Mouse (Mus musculus) intestine, postnatal 0 days (tissue): ENCODE results near the gene Elavl2. TPM values are rescaled to one million over a fixed set of nuclear protein-coding genes. Genes with fewer than 3 reads are reported as not detected.

Source experiments
- ATAC-seq: fragments of 200-750 bp; cut with Nextera tagmentation; 2 replicates; pipeline ENCODE4 v1.8.0; 2017; ENCODE audit warnings: mild to moderate bottlenecking, moderate TSS enrichment, moderate library complexity
- H3K27ac ChIP-seq: fragments of 300-500 bp; sonication (generic); 2 replicates; pipeline ENCODE4 v1.5.1; 2014; ENCODE audit warnings: mild to moderate bottlenecking, low read depth, low read length, moderate library complexity
- H3K27me3 ChIP-seq: fragments of 300-500 bp; sonication (generic); replicated peaks from 2 replicates; pipeline ENCODE4 v1.6.1; 2014; ENCODE audit warnings: low read length, mixed read lengths; ENCODE audit not compliant: control insufficient read depth, insufficient read depth
- H3K36me3 ChIP-seq: fragments of 300-500 bp; sonication (generic); 2 replicates; pipeline ENCODE4 v1.6.1; 2014; ENCODE audit warnings: mild to moderate bottlenecking, moderate library complexity; ENCODE audit not compliant: control insufficient read depth, insufficient read depth
- H3K4me1 ChIP-seq: fragments of 300-500 bp; sonication (generic); replicated peaks from 2 replicates; pipeline ENCODE4 v1.6.1; 2014; ENCODE audit warnings: antibody characterized with exemption, low read length, mixed read lengths; ENCODE audit not compliant: control insufficient read depth, insufficient read depth
- H3K4me2 ChIP-seq: fragments of 300-500 bp; sonication (generic); replicated peaks from 2 replicates; pipeline ENCODE4 v1.6.1; 2014; ENCODE audit warnings: low read depth, mild to moderate bottlenecking, moderate library complexity
- H3K4me3 ChIP-seq: fragments of 300-500 bp; sonication (generic); 2 replicates; pipeline ENCODE4 v1.5.1; 2014; ENCODE audit warnings: low read depth, low read length
- H3K9ac ChIP-seq: fragments of 300-500 bp; sonication (generic); 2 replicates; pipeline ENCODE4 v1.6.1; 2014; ENCODE audit warnings: mild to moderate bottlenecking, low read depth, low read length
- H3K9me3 ChIP-seq: fragments of 300-500 bp; sonication (generic); 2 replicates; pipeline ENCODE4 v1.6.1; 2016; ENCODE audit warnings: mixed run types; ENCODE audit not compliant: control insufficient read depth
- CTCF ChIP-seq: sonication (generic); IDR thresholded peaks from 2 replicates; pipeline ENCODE4 v1.5.1; 2016; ENCODE audit warnings: low read depth, mild to moderate bottlenecking, control low read depth, antibody characterized with exemption, moderate library complexity
- WGBS: fragments of 180-500 bp; shearing (Covaris S2); extraction: QIAGEN DNeasy Blood & Tissue Kit; methylation state at CpG from one replicate; pipeline ENCODE4 v1.1.7; 2014; 5-methylcytosine and 5-hydroxymethylcytosine counted together
- polyA plus RNA-seq: library from polyadenylated mRNA; unstranded; fragments of >200 nt; fragmentation: Nextera tagmentation; extraction: Ambion mirVana; gene quantifications from 2 replicates; pipeline ENCODE4 v1.2.1, GENCODE M21; 2015

Gene Elavl2
- polyA plus RNA-seq, 1 experiment from 2014 or later: 1.1 TPM

DNA sequence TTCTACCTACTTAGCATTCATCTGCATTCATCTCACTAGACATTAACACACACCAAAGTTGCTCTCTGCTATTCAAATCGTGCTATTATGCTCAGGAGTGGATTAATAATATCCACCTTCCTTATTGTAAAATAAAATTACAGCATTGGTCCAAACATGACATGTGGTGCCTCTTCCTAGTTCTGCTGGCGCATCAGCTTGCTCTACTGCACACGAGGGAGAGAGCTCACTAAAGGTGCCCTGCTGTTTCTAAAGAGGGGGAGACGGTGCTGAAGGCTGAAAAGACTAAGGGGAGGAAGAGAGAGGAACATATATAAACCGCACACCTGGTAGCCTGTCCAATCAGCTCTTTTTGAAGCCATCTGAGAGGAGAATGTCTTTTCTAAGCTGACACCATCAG is 38.1 kb downstream of the Elavl2 start:
- WGBS: 64% methylated on average over 5 of the region's 5 CpGs
- H3K4me1 ChIP-seq: no peaks in the 10 kb centered on the region
- H3K9me3 ChIP-seq: no peaks in the 10 kb centered on the region
- H3K27ac ChIP-seq: no peak overlapping the region
- ATAC-seq: no peak
- H3K4me3 ChIP-seq: no peak overlapping the region
- H3K27me3 ChIP-seq: no peaks in the 10 kb centered on the region
- H3K9ac ChIP-seq: no peak overlapping the region
- no peak for TF ChIP-seq CTCF
- no peak overlapping the region for H3K4me2 ChIP-seq
- H3K36me3 ChIP-seq: no peaks in the 10 kb centered on the region

DNA sequence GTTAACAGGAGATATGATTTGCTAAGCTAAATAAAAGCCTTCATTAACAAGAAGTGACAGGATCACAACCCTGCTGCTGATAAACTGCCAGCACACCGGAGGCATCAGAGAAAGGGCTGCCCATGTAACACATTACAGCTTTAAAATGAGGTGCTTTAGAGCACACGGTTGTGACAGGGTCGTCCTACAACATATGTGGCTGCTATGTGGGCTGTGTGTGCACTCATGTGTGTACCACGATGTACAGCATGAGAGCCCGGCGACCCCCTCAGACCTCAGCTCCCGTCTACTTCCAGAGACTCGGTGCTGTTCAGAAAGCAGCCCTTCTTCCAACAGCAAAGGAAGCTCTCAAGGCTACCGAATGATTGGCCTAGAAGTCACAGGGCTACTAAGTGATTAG is 47.4 kb downstream of the Elavl2 start:
- ATAC-seq: no peak
- no peak overlapping the region for H3K9ac ChIP-seq
- no peaks in the 10 kb centered on the region for H3K27me3 ChIP-seq
- H3K27ac ChIP-seq: no peak overlapping the region
- H3K9me3 ChIP-seq: no peaks in the 10 kb centered on the region
- no peak for TF ChIP-seq CTCF
- 77% methylated on average over 9 of the region's 9 CpGs for WGBS
- no peaks in the 10 kb centered on the region for H3K36me3 ChIP-seq
- no peaks in the 10 kb centered on the region for H3K4me1 ChIP-seq
- H3K4me3 ChIP-seq: no peak overlapping the region
- no peak overlapping the region for H3K4me2 ChIP-seq

DNA sequence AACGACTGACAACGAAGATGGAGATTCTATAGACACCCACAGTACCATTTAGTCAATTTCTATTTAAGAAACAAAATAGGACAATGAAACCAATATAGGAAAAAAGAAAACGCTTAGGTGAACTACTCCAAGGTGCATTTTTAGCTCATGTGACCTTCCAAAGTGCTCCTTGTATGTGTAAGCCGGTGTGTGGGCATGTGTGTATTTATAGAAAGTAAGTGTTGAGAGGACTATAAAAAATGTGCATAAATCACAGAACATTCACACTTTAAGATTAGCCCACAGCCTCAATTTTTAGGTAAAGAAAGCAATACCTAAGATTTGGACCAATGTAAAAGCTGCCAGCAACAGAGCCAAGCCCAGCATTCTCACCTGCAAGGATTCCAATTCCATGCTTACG is 51.0 kb downstream of the Elavl2 start:
- no peak overlapping the region for H3K4me3 ChIP-seq
- no peak overlapping the region for H3K9ac ChIP-seq
- TF ChIP-seq CTCF: no peak
- no peaks in the 10 kb centered on the region for H3K9me3 ChIP-seq
- no peak overlapping the region for H3K27ac ChIP-seq
- no peaks in the 10 kb centered on the region for H3K36me3 ChIP-seq
- 85% methylated on average over 5 of the region's 5 CpGs for WGBS
- no peaks in the 10 kb centered on the region for H3K27me3 ChIP-seq
- no peak for ATAC-seq
- H3K4me2 ChIP-seq: no peak overlapping the region
- no peaks in the 10 kb centered on the region for H3K4me1 ChIP-seq

DNA sequence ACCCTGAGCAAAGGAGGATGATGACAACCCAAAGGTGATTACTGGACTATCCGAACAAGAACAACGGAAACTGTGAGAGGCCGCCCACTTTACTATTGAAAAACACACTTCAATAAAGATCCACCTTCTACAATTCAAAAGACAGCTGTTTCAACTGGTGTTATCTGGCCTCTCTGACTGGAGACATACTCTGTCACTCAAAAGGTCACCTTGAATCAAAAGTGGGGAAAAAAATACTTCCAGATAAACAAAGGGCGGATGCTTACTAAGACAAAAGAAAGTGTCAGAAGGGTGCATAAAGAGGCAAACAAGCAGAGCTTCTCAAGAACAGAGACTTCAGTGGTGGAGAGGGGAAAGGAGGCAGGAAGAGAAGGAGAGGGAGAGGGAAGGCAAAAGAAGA is 66.4 kb downstream of the Elavl2 start:
- H3K9ac ChIP-seq: no peak overlapping the region
- H3K27ac ChIP-seq: no peak overlapping the region
- H3K4me1 ChIP-seq: no peaks in the 10 kb centered on the region
- ATAC-seq: no peak
- no peak for TF ChIP-seq CTCF
- no peak overlapping the region for H3K4me2 ChIP-seq
- WGBS: 88% methylated on average over 4 of the region's 4 CpGs
- H3K36me3 ChIP-seq: no peaks in the 10 kb centered on the region
- H3K4me3 ChIP-seq: no peak overlapping the region
- no peaks in the 10 kb centered on the region for H3K27me3 ChIP-seq
- no peaks in the 10 kb centered on the region for H3K9me3 ChIP-seq

DNA sequence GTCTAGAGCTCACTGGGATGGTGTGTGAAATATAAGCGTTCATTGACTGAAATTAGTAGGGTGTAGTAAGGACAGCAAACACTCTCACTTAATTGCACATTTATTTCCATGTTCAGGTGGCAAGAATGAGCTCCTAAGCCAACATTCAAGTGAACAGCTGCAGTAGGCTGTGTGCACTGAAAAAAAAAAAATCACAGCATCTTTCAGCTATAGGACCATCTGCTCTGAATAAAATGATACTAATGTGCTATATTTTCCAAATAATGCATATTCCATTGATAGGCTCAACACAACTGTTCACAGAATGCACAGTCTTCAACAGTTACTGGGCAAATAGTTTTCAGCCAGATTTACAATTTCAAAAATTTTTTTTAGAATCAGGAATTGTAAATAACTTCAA is 89.8 kb downstream of the Elavl2 start:
- TF ChIP-seq CTCF: no peak
- Histone ChIP-seq H3K27me3 (no peaks in the 10 kb centered on the region), H3K4me1 (no peaks in the 10 kb centered on the region), H3K9me3 (no peaks in the 10 kb centered on the region), H3K9ac (no peak overlapping the region), H3K4me2 (no peak overlapping the region), H3K4me3 (no peak overlapping the region), H3K27ac (no peak overlapping the region), H3K36me3 (no peaks in the 10 kb centered on the region)
- 88% methylated on average over 1 of the region's 1 CpGs for WGBS
- no peak for ATAC-seq

DNA sequence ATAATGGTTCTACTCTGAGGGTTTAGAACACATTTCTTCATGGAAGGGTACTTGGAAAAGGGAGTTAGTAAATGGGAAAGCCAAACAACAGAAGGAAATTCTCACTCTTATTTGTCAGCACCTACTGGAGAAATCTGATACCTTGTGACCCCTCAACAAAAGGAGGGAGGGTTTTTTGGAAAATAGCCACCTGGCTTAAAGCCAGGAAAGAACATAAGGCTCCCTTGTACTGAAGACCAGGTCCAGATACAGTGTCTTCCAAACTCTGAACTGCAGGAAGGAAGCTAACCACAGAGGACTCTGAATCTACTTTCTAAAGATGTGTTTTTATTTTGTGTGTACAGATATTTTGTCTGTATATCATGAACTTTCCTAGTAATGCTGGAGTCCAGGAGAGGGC is 102.9 kb downstream of the Elavl2 start:
- Histone ChIP-seq H3K36me3 (no peaks in the 10 kb centered on the region), H3K27ac (no peak overlapping the region), H3K9me3 (no peaks in the 10 kb centered on the region), H3K4me3 (no peak overlapping the region), H3K4me2 (no peak overlapping the region), H3K4me1 (no peaks in the 10 kb centered on the region), H3K9ac (no peak overlapping the region), H3K27me3 (no peaks in the 10 kb centered on the region)
- no peak for ATAC-seq
- no peak for TF ChIP-seq CTCF

DNA sequence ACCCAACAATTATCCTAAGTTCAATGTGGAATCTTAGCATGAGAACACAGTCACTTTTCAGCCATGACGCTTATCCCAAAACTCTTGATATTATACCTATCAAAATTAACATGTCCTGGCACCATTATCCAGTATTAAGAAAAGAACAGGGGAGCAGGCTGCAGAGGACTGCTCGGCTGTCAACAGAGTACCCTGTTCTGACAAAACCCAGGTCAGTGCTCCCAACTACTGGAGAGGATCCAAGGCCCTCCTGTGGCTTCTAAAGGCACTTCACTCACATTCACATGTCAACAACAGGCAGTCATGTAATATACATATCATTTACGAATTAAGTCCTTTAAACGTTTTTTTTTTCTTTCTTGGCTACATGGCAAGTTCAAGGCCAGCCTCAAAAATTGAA is 105.3 kb downstream of the Elavl2 start:
- H3K27ac ChIP-seq: no peak overlapping the region
- TF ChIP-seq CTCF: no peak
- H3K4me3 ChIP-seq: no peak overlapping the region
- H3K4me1 ChIP-seq: no peaks in the 10 kb centered on the region
- no peak overlapping the region for H3K9ac ChIP-seq
- H3K9me3 ChIP-seq: no peaks in the 10 kb centered on the region
- no peaks in the 10 kb centered on the region for H3K27me3 ChIP-seq
- no peak overlapping the region for H3K4me2 ChIP-seq
- H3K36me3 ChIP-seq: no peaks in the 10 kb centered on the region
- 66% methylated on average over 4 of the region's 4 CpGs for WGBS
- ATAC-seq: no peak
